Mouse (Mus musculus) lung, adult 18-20 months (tissue): ENCODE measurements at regions not wholly inside any gene's neighbourhood (a gene's known extent, or its start where the extent isn't known, plus 50 kb on each side); places are given as distances from the start of the nearest gene placed in this dataset.
A peak's percentile ranks its signal among the peaks of the same experiment; 100 is the strongest.

Experiments used
- DNase-seq, 2 experiments: peaks; one replicate each; pipeline ENCODE4 v3.0.0; 2022; ENCODE audit warnings: mixed read lengths in 2 of 2

DNA sequence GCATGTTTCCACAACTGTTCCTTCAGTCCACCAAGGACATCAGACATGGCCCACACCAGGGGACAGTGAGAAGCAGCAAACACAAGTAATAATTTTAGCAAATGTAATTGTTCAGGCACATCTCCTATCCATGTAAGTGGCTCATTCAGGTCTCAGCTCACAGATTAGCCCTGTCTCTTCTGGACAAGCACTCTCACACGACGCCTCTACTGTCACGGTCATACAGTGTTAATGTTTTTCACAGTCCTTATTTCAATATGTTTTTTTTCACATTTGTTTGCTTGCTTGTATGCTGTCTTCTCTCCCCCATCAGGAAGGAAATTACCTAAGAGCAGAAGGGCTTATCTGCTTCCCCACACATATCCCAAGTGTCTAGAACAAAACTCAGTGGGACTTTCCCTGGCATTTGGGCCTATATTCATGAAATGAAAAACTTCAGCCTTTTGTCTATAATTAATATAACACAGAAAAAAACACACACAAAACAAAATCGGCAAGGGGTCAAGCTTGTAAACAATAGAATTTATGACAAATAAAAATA is 299.5 kb downstream of the Icos start:
- DNase-seq: no peak

DNA sequence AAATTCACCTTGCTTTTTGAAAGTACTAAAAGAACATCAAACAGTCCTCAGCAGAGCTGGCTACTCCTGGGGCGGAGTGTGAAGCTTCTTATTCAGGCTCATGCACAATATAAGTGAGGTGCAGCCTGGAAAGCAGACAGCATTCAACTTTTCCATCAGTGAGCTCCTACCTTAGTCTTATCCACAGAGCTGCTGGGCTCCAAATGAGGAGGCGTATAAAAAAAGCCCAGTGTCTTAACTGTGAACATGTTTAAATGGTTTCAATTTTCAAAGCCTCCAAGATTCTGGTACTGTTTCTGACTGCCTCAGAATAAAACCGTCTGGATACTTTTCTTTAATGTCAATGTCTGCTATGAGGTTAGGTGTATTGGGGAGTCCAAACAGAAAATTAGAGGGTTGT is 310.5 kb downstream of the Icos start:
- DNase-seq: no peak

DNA sequence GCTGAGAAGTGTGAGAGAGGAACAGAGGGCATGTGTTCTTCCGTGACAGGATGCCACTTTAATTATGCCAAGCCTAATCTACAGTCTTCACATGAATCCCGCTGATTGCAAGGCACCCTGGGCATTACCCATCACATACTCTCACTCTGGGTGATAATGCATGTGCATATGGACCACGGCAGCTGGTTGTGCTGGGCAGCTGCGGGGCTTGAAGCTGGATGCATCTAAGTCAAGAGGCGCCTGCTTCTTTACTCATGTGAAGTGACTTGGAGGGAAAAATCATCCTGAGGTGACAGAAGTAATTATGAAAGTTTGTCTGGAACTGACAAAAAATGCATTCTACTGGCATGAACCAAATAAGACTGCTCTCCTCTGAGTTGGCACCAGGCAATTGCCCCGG is 311.2 kb downstream of the Icos start:
- no peak for DNase-seq

DNA sequence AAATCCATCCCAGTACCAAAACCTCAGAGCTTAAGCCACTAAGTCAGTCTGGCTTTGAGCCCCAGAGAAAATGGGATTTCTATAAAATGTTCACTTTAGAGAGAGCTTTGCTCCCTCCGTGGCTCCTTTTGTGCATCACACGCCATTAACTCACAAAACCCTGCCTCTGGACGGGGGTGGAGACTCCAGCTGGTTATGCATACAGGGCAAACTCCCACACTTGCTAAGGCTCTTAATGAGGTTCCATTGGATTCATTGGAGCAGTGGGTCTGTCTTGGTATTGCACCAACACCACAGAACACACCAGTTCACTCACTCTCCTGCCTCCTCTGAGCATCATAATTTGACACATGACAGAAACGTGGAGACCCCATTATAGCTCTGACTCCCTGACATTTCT is 311.8 kb downstream of the Icos start:
- DNase-seq: no peak

DNA sequence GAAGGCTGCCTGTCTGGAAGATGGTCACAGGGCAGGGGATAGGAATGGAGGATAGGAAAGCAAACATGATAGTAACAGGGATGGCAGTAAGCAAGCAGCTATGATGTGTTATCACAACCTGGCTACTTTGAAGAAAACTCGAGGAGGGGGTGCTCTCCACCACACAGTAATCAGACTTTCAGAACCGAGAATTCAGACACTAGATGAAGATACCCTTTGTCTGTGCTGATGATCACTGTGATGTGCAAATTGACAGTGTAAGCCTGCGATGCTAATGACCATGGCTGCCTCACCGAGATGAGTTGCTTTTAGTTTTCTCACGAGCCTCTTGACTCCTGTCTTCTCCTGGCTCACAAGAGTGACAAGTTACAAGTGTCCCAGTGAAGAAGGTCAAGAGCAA is 315.4 kb downstream of the Icos start:
- no peak for DNase-seq

DNA sequence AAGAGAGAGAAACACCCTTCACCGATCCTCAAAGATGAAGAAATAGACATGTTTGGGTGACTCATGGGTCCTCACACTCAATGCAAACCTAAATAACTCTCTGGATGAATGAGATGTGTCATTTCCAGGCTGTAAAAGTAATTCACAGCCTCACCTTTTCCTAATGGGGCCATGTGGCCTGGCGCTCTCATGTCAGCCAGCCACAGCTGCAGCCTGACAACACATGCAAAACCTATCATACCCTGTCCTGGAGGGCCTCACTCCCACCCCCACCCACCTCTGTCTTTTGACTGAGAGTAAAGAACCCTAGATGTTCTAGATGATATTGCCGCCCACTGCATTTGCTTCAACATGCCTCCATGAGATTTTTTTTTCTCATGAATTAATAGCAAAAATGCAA is 317.5 kb downstream of the Icos start:
- no peak for DNase-seq

DNA sequence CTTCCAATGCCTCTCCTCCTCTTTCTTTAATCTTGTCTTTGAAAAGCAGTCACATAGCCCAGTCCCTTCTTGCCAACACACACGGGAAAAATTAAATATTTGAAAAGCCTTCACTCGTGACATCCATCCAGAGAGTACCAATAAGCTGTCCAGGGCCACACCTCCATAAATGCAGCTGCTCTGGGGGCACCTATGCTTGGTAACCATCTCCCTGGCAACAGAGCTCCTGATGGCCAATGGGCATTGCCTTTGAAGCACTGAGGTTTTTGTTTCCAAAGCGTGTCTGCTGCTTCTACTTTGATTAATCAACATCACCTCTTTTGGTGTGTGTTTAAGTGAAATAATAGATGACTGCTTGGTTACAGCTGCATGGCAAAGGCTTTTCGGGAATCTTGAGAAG is 319.1 kb downstream of the Icos start:
- no peak for DNase-seq

DNA sequence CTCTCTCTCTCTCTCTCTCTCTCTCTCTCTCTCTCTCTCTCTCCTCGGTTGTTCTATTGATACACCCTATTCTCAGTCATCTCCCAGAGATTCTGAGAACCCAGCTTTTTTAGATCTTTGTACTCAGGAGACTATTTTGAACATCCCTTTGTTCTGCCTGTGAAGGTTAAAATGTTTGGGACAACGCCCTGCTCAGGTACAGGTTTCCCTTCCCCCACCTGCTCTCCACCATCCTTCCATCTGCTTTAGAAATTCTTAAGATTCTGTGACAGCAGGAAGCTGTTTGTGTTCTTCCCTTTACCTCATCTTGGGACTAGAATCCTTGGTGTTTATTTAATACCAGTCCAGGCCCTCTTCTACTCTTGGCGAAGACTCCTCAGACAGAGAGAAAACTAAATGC is 319.6 kb downstream of the Icos start:
- no peak for DNase-seq

DNA sequence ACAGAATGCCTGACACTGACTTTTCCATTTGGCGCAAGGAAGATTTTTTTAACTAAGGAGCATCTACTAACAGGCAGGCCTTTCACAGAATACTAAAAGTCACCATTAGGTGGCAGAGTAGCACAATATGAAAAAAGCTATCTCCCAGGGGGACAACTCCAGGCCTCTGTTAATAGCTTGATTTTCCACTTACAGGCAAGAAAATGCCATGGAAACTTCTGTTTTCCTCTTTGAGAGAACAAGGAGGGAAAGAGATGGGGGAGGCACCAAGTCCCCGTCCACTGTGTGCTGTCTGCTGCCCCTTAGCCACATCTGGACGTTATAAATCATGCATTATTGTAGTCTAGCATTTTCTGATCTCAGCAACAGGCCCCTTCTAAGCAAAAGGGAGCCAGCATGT is 320.3 kb downstream of the Icos start:
- DNase-seq: peak in 1 of 2 experiments; percentile 10

DNA sequence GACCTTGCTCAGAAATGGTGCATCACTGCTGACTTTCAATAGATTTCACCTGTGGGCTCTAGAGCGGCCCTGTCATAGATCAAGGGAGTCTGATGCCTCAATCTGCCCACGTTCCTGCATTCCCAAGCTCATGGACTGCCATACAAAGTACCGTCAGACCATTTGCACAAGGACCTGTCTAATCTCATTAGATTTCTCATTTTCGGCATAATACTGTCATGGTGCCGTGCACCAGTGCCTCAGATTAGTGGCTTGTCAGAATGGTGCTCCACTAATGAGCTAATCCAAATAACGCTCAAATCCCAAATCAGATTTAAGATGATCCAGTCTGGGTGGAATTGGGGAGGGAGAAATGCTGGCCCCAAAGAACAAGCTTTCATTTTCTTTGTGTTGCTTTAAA is 321.1 kb downstream of the Icos start:
- no peak for DNase-seq

DNA sequence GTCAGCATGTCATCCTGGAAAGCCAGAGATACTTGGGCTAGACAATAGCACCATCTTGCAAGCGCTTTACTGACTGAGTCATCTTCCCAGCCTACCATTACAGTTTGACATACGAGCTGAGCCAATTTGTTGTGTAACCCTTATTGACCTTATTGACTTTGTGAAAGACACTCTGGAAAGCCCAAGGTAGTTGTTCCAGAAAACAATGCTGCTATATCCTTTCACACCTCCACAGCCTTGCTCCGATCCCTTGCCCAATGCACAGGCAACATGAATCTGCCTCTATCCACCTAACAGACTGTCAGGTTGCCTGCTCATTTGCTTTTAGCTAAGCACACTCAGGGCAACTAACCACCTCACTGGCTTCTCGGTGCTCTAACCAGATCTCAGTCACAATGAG is 322.8 kb downstream of the Icos start:
- peak in 1 of 2 experiments; percentile 15 for DNase-seq

DNA sequence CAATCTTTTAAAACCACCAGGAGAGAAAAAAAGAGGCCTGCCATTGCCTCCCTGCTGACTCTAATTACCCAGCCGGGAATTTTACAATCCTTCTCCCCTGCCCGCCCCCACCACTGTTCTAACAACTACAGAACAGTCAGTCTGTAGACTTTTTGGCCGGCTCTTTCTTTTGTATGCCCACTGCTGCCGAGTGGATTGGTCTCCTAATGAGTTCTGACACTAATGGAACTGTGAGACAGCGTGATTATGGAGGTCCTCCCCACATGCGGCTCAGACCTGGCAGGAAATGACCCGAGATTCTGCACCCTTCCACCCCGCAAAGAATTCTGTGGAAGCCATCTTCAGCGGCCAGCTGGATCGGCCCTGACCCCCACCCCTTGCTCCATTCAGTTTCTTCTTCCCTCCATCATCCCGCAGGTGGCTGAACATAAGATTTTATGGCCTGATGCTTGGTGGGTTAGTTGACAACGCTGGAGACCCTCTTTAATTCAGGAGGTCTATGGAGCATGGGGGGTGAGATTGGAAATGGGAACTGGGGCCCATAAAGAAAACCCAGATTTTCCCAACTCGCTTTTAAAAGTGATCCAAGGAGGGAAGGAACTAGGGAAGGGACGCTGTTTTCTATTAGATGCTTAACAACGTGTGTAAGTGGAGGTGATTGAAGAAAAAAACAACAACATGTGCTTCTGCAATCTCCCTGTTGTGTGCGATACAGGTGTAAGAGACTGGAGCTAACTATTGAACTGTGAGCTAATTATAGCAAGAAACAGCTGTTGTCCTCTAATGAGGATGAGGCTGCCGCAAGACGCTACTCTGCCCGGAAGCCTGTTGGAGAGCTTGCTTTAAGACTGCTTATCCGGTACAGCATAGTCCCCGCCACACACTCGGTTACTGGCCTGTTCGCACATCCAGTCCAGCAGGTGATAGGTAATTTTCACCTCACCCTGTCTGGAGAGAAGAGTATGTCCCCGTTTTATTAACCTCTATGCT is 323.6 kb downstream of the Icos start:
- no peak for DNase-seq

DNA sequence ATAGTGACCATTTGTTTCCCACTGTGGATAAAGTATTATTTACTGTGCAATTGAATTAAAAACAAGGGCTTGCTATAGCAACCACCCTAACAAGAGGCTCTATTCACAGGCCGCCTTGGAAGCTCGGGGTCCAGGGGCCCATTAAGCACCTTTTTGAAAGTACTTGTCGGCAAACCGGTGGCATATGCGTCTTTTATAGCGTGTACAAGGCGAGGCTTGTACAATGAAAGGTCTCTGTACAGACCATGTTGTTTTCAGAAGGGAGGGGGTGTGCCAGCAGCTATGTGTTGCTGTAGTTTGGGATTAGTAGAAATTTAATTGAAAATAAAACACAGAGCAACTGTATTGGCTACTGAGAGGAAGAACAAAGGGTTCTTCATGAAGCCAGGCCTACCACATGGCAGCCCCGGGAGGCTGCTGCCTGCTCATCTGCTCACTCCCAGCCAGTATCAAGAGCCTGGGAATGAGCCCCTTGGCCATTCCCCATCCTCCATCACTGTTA is 324.9 kb downstream of the Icos start:
- DNase-seq: no peak

DNA sequence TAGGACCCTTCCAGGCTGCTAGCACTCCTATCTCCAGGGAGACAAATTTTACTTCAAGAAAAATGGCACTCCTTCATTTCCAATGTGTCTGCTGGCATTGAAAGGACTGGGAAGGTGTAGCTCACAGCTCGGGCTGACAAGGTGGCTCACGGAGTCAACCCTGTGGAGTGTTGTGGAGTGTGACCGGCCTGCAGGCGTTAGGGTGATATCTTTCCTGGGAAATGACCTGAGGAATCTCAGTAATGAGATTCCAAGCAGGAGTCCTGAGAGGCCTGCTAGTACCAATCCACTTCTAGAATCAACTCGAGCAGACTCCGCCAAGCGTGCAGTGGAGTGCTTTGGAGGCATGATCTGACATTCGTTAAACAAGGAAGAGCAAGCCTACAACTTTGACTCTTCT is 328.6 kb downstream of the Icos start:
- no peak for DNase-seq

DNA sequence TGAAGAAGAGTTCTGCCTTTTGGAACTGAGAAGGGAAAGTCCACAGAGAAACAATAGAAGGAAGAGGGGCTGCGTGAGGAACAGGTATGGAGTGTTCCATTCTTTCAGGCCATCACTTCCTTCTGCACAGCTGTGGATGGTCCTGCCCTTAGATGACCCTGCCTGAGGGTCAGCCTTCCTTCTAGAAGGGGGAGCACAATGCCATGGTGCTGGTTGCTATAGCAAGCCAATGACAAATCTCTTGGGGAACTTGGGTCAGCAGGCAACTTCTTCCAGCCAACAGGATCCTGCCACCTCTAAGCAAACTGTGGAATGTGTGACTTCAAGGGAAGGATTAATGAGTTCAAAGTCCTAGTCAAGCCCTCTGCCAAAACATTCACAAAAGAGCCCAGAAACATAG is 329.1 kb upstream of the Pard3b start:
- DNase-seq: no peak

DNA sequence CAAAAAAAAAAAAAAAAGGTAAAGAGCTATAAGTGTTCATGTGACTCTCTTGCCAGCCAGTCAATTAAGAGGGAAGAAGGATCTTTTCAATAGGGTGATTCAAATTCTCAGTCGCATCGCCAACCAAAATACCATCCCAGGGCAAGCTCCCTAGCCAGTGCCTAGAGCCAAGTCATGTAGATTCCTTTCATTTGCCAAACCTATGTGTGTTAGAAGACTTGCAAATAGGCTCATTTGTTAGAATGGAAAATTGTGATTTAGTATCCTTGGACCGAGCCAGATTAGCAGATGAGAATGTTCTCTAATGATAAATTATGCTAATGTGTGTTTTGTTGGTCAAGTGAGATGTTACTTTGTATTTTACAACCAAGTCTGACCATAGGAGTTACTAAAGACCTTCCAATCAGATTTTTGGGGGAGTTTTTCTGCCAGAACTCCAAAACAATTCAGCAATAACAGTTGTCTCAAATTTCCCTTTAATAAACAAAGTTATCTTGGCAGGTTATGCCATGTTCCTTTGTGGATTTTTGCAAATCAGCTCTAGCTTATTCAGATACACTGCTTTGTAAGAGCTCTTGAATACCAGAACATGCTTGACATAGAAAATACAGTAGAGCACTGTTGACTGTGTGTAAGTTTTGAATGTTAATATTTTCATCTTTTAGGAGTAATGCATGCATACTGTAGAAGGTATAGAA is 328.4 kb upstream of the Pard3b start:
- no peak for DNase-seq

DNA sequence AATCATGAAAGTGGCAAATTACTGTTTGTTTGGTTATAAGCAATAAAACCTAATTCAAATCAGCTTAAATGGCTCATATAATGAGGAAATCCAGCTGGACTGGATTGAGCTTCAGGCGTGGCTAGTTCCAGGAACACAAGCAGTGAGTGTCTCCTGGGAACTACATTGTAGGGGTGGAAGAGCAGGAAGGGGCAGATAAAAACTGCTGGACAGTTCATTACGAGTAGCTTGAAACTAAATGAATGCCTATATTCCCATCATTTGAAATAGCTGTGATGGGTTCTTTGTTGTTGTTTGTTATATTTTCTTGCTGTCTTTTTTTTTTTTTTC is 327.9 kb upstream of the Pard3b start:
- no peak for DNase-seq

DNA sequence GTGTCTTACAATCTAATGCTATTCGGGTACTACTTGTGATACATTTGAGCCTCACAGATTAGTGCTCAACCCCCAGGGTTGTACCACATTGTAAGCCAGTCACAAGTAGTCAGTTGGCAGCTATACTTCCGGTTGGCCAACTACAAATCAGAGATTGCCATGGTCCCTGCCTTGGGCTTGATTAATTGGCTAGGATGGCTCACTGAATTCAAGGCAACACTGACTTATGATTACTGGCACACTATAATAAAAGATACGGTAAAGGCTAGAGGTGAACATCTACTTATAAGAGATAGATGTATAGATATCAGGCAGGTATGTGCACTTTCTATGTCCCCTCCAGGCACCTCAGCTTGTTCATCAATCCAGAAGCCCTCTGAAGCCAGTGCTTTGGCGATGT is 325.4 kb upstream of the Pard3b start:
- no peak for DNase-seq

DNA sequence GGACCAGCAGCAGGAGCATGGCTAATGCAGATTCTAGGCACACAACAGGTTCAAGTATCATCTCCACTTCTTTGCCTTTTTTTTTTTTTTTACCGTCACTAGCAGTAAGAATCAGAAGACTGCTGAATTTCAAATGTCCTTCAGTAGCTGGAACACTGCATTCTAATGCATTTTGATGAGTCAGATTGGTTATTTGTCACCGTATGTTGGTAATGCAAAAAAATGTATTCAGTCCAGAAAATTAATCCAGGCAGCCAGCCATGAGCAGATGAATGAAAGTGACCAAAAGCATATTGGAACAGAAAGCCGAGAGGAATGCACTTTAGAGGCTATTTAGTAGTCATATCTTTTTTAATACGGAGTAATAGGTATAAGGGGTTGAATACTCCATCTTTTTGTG is 322.4 kb upstream of the Pard3b start:
- DNase-seq: no peak

DNA sequence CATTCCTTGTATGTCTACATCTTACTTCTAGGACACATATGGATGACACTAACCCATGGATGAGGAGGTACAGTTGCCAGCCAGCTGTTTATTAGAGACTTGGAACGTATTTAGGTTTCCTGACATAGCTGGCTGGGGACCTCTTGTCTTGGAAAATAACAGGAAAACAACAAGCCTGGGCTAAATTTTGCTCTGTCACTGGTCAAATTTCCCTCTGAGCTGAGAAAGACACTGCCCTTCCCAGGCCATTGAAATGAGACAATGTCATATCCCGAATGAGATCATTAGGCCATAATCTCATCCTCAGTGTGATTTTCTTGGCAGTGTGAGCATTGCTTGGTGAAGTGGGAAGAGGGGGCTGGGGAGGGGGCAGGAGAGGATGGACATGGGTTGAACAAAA is 321.9 kb upstream of the Pard3b start:
- DNase-seq: no peak

DNA sequence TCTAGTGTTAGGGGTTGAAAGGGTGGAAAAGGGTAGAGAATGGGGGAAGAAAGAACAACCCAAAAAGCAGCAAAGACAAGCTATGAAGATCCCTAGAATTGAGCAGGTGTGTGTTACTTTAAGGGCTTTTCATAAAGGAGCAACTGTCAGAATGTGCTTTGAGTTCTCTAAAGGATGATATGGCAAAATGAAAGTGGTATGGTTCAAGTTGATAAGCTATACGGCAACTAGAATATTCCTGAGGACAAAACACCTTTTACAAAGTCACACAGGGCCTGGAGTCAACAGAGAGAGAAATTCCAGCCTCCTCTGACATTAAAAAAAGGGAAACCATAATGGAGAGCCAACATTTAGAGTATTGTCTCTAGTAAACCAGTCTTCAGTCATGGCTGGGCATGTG is 320.6 kb upstream of the Pard3b start:
- DNase-seq: no peak

DNA sequence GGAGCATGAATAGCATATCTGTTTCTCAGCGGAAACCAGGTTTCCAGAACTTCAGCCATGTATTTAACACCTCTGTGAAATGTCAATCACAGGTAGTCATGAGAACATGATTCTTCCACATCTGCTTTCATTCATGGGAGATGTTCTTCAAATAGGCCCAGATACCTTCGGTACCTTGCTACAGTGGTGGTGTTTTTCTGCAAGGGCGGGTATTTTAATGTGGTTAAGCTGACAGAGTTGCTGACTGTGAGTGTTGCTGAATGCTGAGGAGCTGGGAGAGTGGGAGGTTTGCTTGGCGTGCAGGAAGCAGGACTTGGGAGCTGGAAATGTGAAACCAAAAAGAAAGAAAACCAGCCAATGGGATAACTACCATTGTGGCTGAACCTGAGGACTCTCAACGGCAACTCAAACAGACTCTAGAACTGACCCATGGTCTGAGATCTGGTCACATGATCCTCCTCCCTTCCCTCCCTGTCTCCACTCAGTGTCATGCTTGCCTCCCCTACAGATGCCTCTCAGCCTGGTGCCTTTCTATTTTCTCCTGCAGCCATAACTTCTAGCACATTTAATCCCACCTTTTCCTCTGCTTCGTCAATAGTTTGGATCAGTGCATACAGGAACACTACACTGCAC is 317.0 kb upstream of the Pard3b start:
- no peak for DNase-seq

DNA sequence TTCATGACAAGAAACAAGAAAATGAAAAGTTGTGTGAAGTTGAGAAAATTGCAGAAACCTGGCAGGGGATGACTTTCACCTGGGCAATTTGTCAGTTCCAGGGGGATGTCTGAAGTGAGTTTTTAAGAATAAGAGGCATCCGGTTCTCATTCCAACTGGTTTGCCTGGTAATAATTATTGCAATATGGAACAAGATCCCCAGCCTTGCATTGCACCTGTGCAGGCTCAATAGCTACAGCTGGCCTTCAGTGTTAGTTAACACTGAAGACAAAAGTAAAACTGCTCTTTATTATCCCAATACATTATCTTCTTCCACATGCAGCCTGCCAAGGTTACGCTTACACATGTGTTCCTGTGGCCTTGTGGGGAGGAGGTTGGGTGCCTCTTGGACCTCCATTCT is 307.2 kb upstream of the Pard3b start:
- DNase-seq: no peak

DNA sequence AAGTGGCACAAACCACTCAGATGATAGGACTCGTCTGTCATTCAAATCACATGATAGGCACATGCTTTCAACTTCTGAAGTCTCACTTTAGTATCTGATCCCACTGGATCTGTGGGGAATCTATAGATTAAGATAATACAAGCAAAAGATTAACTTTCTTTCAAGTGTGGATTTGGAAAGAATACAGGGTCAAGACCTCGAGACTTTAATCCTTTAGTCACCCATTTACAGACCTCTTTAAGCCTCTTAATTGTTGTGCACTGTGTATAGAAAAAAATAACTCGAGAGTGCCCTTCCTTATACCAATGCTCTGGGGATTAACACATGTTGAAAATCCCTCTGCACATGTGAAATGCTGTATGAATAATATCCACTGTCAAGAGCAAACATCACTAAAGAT is 306.7 kb upstream of the Pard3b start:
- DNase-seq: no peak
